Comparison of ENCODE assay signal across 8 mouse cellular contexts in the genomic region with DNA sequence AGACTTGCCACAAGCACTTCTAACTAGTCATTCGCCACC. TPM values are rescaled to one million over a fixed set of nuclear protein-coding genes. Genes with fewer than 3 reads are reported as not detected.
A peak's percentile ranks its signal among the peaks of the same experiment; 100 is the strongest.
DNase-seq lines count a peak whose midpoint lies in the region; ATAC-seq and TF ChIP-seq lines count a peak whose summit lies in the region.

TSS of gene Nrxn1 (minus strand) at position 30 of the 39 bp plus-strand sequence.

- no peaks in the 10 kb centered on the region; the same call in 1 of the 2 replicates for H3K36me3 ChIP-seq in neural tube, embryonic 11.5 days (ENCODE audit: control insufficient read depth, insufficient read depth, low read length)

- no peak for TF ChIP-seq CTCF in cerebellum, adult 2 months (IDR thresholded peaks at IDR 0.05; ENCODE audit: borderline replicate concordance, insufficient read depth, low read depth, low read length)

- peaks cover 7% of the 10 kb centered on the region; the same call in 1 of the 2 replicates for H3K9me3 ChIP-seq in neural tube, embryonic 11.5 days (ENCODE audit: control insufficient read depth, low read length)

- H3K4me2 ChIP-seq in neural tube, embryonic 11.5 days (ENCODE audit: low read depth), result peak within 1 kb of the TSS; percentile 50

- TF ChIP-seq POLR2A in cerebellum, adult 2 months (IDR thresholded peaks at IDR 0.05; ENCODE audit: borderline replicate concordance, insufficient read depth, low read length), result no peak

- peak within 1 kb of the TSS; percentile 96 for H3K27ac ChIP-seq in cerebellum, adult 2 months (ENCODE audit: insufficient read depth, low read length)
- H3K27ac ChIP-seq in neural tube, embryonic 11.5 days (ENCODE audit: low read depth, low read length), result peak within 1 kb of the TSS; percentile 24

- peaks cover 11% of the 10 kb centered on the region for H3K4me1 ChIP-seq in cerebellum, adult 2 months (ENCODE audit: control insufficient read depth, insufficient read depth, low read length)
- H3K4me1 ChIP-seq in neural tube, embryonic 11.5 days (ENCODE audit: control insufficient read depth, insufficient read depth, low read length), result no peaks in the 10 kb centered on the region

- no peak for ATAC-seq in neural tube, embryonic 11.5 days (ENCODE audit: insufficient read depth, low FRiP score, low TSS enrichment)
- ATAC-seq in megakaryocyte-erythroid progenitor cell, adult 5-6 weeks (replicated peaks; ENCODE audit: low FRiP score, low TSS enrichment, poor library complexity, severe bottlenecking), result no peak

- intact Hi-C loops in left cerebral cortex, postnatal 36 days (cut with DNase I), result loop anchor here (5.0 kb wide), 1 partner anchor 286 kb away; no protein-coding TSS in a partner anchor

- H3K4me3 ChIP-seq in cerebellum, adult 2 months (replicated peaks; ENCODE audit: insufficient read depth, low read depth, low read length), result peak within 1 kb of the TSS; percentile 98
- H3K4me3 ChIP-seq in neural tube, embryonic 11.5 days (ENCODE audit: low read depth, low read length), result peak within 1 kb of the TSS; percentile 30

- no peak for DNase-seq in cerebellum, adult 2 months
- no peak for DNase-seq in cerebellum, postnatal 4 days (ENCODE audit: low spot score in 2 of 2)
- no peak for DNase-seq in neural tube, embryonic 11.5 days (ENCODE audit: low spot score)
- no peak for DNase-seq in neural tube, embryonic 10.5 days (ENCODE audit: extremely low spot score, low spot score)
- DNase-seq in left cerebral cortex, postnatal 36 days (ENCODE audit: low spot score in 2 of 2), result no peak
- no peak for DNase-seq in thymus, postnatal 36 days
- DNase-seq in spleen, postnatal 10 days (ENCODE audit: low spot score in 2 of 2), result no peak

- no peaks in the 10 kb centered on the region for H3K27me3 ChIP-seq in cerebellum, adult 2 months (ENCODE audit: control insufficient read depth, insufficient read depth, low read length)
- H3K27me3 ChIP-seq in neural tube, embryonic 11.5 days (ENCODE audit: control insufficient read depth, insufficient read depth, low read length), result no peaks in the 10 kb centered on the region

- 0% methylated on average over 1 of the region's 1 CpGs for WGBS in cerebellum, adult 2 months
- WGBS in neural tube, embryonic 11.5 days, result no CpG with 5 or more reads among the region's 1 CpGs

- peak within 1 kb of the TSS; percentile 50 for H3K9ac ChIP-seq in neural tube, embryonic 11.5 days (ENCODE audit: low read length)

RNA-seq across cellular contexts. Expression of gene Nrxn1, which starts in this region (rescaled TPM):
- polyA plus RNA-seq in cerebellum, adult 2 months (2012; rRNA removed), result 143 and 168 TPM in 2 replicates
- 21.4 and 25.7 TPM in 2 replicates for polyA plus RNA-seq in neural tube, embryonic 11.5 days (2014; fragmentation: Nextera tagmentation; extraction: Ambion mirVana)
- 100 to 1,000 TPM; 571 to 623 TPM for total RNA-seq in left cerebral cortex, postnatal 36 days (2021)
- 10.1 and 14.5 TPM in 2 replicates for total RNA-seq in megakaryocyte-erythroid progenitor cell, adult 5-6 weeks (2014; fragmentation: Nextera tagmentation)
- total RNA-seq in megakaryocyte-erythroid progenitor cell, adult 5-6 weeks (2017), result 5.9 and 16.0 TPM in 2 replicates

Comparison
In these comparisons a context has a peak if more than half of its experiments do, and no peak if none do; other contexts are left out.
1. RNA of gene Nrxn1 (total RNA-seq): 571 to 623 TPM in left cerebral cortex, postnatal 36 days; 5.9 to 16.0 TPM in megakaryocyte-erythroid progenitor cell, adult 5-6 weeks; every median in the first group is over 10 times any median in the second.